Mouse (Mus musculus) stomach, postnatal 0 days (tissue): ENCODE data around the gene Fes. TPM values are rescaled to one million over a fixed set of nuclear protein-coding genes. Genes with fewer than 3 reads are reported as not detected.
"Not testable (repeated sequence)": the region's sequence is repeated elsewhere in the genome, so short reads cannot be mapped to it uniquely, and the experiment has no call there.

Experiments used
- ATAC-seq: fragments of 200-750 bp; cut with Nextera tagmentation; 2 replicates; pipeline ENCODE4 v1.8.0; 2017; ENCODE audit not compliant: low FRiP score, low TSS enrichment
- DNase-seq: peaks from one replicate; pipeline ENCODE4 v3.0.0-alpha.2; 2016; ENCODE audit warnings: low spot score
- H3K27ac ChIP-seq: fragments of 300-500 bp; sonication (generic); replicated peaks from 2 replicates; pipeline ENCODE4 v1.5.1; 2014; ENCODE audit warnings: mild to moderate bottlenecking, control low read depth
- H3K27me3 ChIP-seq: fragments of 300-500 bp; sonication (generic); 2 replicates; pipeline ENCODE4 v1.6.1; 2014; ENCODE audit warnings: low read length; ENCODE audit not compliant: control insufficient read depth, insufficient read depth
- H3K36me3 ChIP-seq: fragments of 300-500 bp; sonication (generic); 2 replicates; pipeline ENCODE4 v1.6.1; 2014; ENCODE audit warnings: low read length, mixed read lengths; ENCODE audit not compliant: control insufficient read depth, insufficient read depth
- H3K4me1 ChIP-seq: fragments of 300-500 bp; sonication (generic); replicated peaks from 2 replicates; pipeline ENCODE4 v1.6.1; 2014; ENCODE audit warnings: antibody characterized with exemption; ENCODE audit not compliant: control insufficient read depth, insufficient read depth
- H3K4me2 ChIP-seq: fragments of 300-500 bp; sonication (generic); replicated peaks from 2 replicates; pipeline ENCODE4 v1.6.1; 2014; ENCODE audit warnings: low read depth, mild to moderate bottlenecking, control low read depth, moderate library complexity
- H3K4me3 ChIP-seq: fragments of 300-500 bp; sonication (generic); 2 replicates; pipeline ENCODE4 v1.5.1; 2014; ENCODE audit warnings: low read depth, low read length, control low read depth
- H3K9ac ChIP-seq: fragments of 300-500 bp; sonication (generic); 2 replicates; pipeline ENCODE4 v1.6.1; 2014; ENCODE audit warnings: mild to moderate bottlenecking, low read length, control low read depth, mixed read lengths
- H3K9me3 ChIP-seq: fragments of 300-500 bp; sonication (generic); 2 replicates; pipeline ENCODE4 v1.6.1; 2016; ENCODE audit warnings: low read length; ENCODE audit not compliant: control insufficient read depth
- CTCF ChIP-seq: IDR thresholded peaks from 2 replicates; pipeline ENCODE4 v1.5.1; 2016; ENCODE audit warnings: antibody characterized with exemption, low read depth, mild to moderate bottlenecking, moderate library complexity
- EP300 ChIP-seq: optimal IDR thresholded peaks from 2 replicates; pipeline ENCODE3; 2016; ENCODE audit warnings: antibody characterized with exemption
- WGBS: fragments of 180-500 bp; shearing (Covaris S2); extraction: QIAGEN DNeasy Blood & Tissue Kit; methylation state at CpG from one replicate; pipeline ENCODE4 v1.1.7; 2014; 5-methylcytosine and 5-hydroxymethylcytosine counted together
- polyA plus RNA-seq: library from polyadenylated mRNA; unstranded; fragments of >200 nt; fragmentation: Nextera tagmentation; extraction: Ambion mirVana; gene quantifications from 2 replicates; pipeline ENCODE4 v1.2.1, GENCODE M21; 2015

The Fes gene
- polyA plus RNA-seq, 1 experiment from 2014 or later = 6.2 TPM

- H3K36me3 ChIP-seq = peaks cover 16% of the 10 kb centered on the region
- no peaks in the 10 kb centered on the region for H3K27me3 ChIP-seq
- peaks cover 4% of the 10 kb centered on the region; the same call in 1 of the 2 replicates for H3K4me1 ChIP-seq
- H3K4me2 ChIP-seq = no peak overlapping the region
- DNase-seq (no peak), ATAC-seq (no peak)
- 82% methylated on average over 9 of the region's 9 CpGs for WGBS
- no peak overlapping the region for H3K27ac ChIP-seq
- no peaks in the 10 kb centered on the region for H3K9me3 ChIP-seq
- no peak overlapping the region for H3K4me3 ChIP-seq
- H3K9ac ChIP-seq = no peak overlapping the region
- peak; percentile 18 for TF ChIP-seq CTCF
- TF ChIP-seq EP300 = no peak
Measured at GRCm38 (mm10) chr7:80398654-80399444, 11.1 kb upstream of the Fes start.

DNA sequence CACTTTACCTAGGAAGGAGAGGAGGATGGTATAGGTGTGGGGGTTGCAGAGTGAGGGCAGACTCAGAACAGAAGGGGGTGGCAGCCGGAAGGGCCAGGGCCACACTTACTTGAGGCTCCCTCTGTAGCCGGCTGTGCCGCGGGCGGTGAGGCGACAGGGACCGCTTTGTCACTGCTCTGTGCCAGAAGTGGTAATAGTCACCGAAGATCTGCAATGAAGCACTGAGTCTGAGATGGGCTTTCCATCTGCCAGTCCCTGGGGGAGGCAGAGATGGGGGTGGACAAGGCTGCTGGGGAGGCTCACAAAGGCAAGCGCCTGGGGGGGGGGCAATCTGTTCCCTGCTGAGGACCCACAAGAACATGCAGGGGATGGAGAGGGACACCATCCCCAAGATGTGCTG, 10.2 kb upstream of the Fes start:
- 97% methylated on average over 9 of the region's 9 CpGs for WGBS
- ATAC-seq = no peak

DNA sequence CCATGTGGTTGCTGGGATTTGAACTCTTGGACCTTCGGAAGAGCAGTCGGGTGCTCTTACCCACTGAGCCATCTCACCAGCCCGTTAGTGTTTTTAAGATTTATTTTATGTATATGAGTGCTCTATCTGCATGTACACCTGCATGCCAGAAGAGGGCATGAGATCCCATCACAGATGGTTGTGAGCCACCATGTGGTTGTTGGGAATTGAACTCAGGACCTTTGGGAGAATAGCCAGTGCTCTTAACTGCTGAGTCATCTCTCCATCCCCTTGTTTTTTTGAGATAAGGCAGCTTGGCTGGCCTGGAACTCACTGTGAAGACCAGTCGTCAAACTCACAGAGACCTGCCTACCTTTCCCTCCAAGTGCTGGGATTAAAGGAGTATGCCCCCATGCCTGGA, 8.7 kb upstream of the Fes start:
- DNase-seq, H3K4me1 ChIP-seq, H3K9me3 ChIP-seq, ATAC-seq, H3K4me3 ChIP-seq, H3K27me3 ChIP-seq, H3K4me2 ChIP-seq, H3K9ac ChIP-seq, H3K27ac ChIP-seq: not testable (repeated sequence)
- H3K36me3 ChIP-seq = peaks cover 32% of the 10 kb centered on the region
- WGBS = 88% methylated on average over 4 of the region's 4 CpGs
- TF ChIP-seq CTCF = peak; percentile 59

More for the DNA sequence above, 10.2 kb upstream of the Fes start:
- TF ChIP-seq EP300 (no peak), CTCF (no peak)
- Histone ChIP-seq H3K27me3 (no peaks in the 10 kb centered on the region), H3K9ac (no peak overlapping the region), H3K27ac (no peak overlapping the region), H3K4me2 (no peak overlapping the region), H3K36me3 (peaks cover 19% of the 10 kb centered on the region), H3K4me3 (no peak overlapping the region), H3K9me3 (no peaks in the 10 kb centered on the region), H3K4me1 (peaks cover 4% of the 10 kb centered on the region; the same call in 1 of the 2 replicates)
- DNase-seq = no peak

DNA sequence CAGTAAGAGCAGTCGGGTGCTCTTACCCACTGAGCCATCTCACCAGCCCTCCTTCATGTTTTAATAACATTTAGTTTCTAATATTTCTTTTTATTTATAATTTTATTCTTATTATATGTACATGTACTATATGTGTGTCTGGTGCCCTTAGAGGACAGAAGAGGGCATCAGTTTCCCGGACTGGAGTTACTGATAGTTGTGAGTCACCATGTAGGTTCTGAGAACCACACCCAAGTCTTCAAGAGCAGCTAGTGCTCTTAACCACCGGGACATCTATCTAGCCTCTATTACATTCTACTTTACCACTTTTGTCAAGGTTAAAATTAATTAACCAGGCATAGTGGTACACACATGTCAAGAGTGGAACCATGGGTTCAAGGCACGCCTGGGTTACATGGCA, 6.9 kb upstream of the Fes start:
- ATAC-seq (no peak), DNase-seq (no peak)
- H3K9me3 ChIP-seq = no peaks in the 10 kb centered on the region
- no peak overlapping the region for H3K9ac ChIP-seq
- H3K4me2 ChIP-seq = no peak overlapping the region
- H3K27me3 ChIP-seq = no peaks in the 10 kb centered on the region
- H3K36me3 ChIP-seq = peaks cover 45% of the 10 kb centered on the region
- WGBS = 80% methylated on average over 4 of the region's 4 CpGs
- TF ChIP-seq EP300 = no peak
- TF ChIP-seq CTCF = peak; percentile 40
- H3K27ac ChIP-seq = no peak overlapping the region
- no peaks in the 10 kb centered on the region for H3K4me1 ChIP-seq
- H3K4me3 ChIP-seq = no peak overlapping the region

DNA sequence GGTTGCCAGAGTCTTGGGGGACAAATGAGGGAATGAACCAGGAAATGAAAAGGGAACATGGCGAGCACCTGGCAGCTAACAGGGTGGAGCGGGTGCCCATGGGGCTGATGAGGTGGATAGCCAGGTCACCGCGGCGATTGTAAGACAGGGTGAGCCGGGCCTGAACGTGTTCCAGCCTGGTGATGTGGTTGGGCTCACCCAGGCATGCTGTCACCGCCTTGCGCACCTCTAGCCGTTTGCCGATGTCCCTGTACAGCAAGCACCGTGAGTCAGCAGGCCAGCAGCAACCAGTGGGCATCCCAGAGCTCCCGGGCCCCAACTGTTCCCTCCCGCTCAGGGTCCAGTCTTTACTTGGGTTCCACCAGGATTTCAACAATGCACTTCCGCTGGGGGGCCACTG, 4.4 kb upstream of the Fes start:
- Histone ChIP-seq H3K9me3 (no peaks in the 10 kb centered on the region), H3K4me2 (no peak overlapping the region), H3K27ac (no peak overlapping the region), H3K27me3 (no peaks in the 10 kb centered on the region), H3K9ac (no peak overlapping the region), H3K4me1 (no peaks in the 10 kb centered on the region), H3K36me3 (peaks cover 38% of the 10 kb centered on the region), H3K4me3 (no peak overlapping the region)
- no peak for DNase-seq
- TF ChIP-seq CTCF (no peak), EP300 (no peak)
- 92% methylated on average over 15 of the region's 15 CpGs for WGBS
- no peak for ATAC-seq

DNA sequence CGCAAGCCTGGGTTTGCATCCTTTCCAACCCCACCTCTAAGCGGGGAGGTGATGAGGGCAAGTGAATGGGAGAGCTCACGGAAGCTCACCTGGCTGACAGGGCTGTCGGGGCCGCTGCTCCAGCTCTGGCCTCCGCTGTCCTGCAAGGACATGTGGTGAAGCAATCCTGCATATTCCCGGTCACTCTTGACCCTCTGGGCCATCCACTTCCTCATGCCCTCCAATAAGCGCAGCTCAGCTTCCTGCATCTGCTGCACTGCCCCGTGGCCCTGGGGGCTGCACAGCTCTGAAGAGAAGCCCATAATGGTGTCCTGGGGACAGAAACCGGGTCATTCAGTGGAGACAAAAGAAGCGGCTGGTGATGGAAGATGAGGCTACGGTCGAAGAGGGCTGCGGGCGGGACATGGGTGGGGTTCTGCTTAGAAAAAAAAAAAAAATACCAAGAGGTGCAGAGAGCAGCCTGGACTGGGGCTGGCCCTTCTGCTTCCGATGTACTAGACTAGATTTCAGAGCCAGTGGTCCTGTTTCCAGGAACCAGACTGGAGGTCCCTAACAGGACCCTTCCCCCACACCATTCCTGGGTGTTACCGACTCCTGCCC, 613 bp downstream of the Fes start:
- H3K9ac ChIP-seq = peak overlapping the region; percentile 63
- ATAC-seq = peak; percentile 24
- peak overlapping the region; percentile 49 for H3K4me2 ChIP-seq
- DNase-seq = no peak
- H3K4me3 ChIP-seq = peak overlapping the region; percentile 31
- H3K4me1 ChIP-seq = 0 out of 2 replicates have a peak, but pooled peaks cover 2% of the 10 kb centered on the region
- TF ChIP-seq CTCF = no peak
- no peak for TF ChIP-seq EP300
- peak overlapping the region; percentile 76 for H3K27ac ChIP-seq
- H3K36me3 ChIP-seq = peaks cover 20% of the 10 kb centered on the region
- no peaks in the 10 kb centered on the region for H3K9me3 ChIP-seq
- H3K27me3 ChIP-seq = no peaks in the 10 kb centered on the region
- WGBS = 50% methylated on average over 17 of the region's 17 CpGs
